In the genomic region with DNA sequence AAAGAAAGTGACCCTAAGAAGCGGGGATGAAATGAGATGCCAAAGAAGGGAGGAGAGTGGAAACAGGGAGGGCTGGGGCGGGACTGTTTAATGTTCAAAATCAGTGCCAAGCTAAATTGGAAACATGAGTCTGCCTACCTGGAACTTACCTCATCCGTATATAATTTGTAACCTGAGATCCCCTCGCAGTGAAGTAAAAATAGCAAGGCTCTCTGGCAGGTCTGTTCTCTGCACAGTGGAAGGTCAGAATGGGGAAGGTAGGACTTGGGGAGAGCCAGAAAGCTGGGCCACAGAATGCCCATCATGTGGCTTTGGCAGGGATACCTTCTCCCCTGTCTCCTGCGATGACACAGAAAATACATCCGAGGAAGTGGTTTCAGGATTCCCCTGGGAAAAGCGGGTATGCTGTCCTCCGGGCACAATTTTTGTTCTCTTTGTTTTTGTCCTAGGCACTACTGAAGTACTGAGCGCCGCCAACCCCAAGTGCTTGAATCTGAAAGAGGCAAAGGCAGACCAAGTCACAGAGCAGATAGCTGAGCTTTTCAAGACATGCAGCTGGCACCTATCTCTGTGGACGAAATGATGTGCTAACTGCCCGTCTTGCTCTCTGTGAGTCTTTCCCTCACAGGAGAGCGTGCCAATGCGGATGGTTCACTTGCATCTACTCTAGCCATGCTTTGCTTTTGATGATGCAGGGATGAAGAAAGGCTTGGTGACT, we compare ENCODE assay signal across 11 mouse cellular contexts.
DNase-seq lines count a peak whose midpoint lies in the region; ATAC-seq and TF ChIP-seq lines count a peak whose summit lies in the region.
"Had no signal": no experiment of that assay in that cellular context is flagged by ENCODE, and none has a peak within 500 bp of the region (broad histone marks: within the 10 kb centered on the region; RNA-seq: fewer than 3 reads in every experiment).

No protein-coding gene starts in this region.

- H3K4me3 ChIP-seq in E14TG2a.4 (replicated peaks; ENCODE audit: low read length): peak overlapping the region; percentile 43; the same call in 1 of the 2 replicates
- H3K4me3 ChIP-seq in heart, embryonic 11.5 days (ENCODE audit: low read depth, low read length): 0 out of 2 replicates have a peak overlapping the region, but pooled peaks have one; percentile 8
- H3K4me3 ChIP-seq: hindbrain, embryonic 15.5 days had no signal

- TF ChIP-seq CTCF in E14TG2a.4 (conservative IDR thresholded peaks at IDR 0.05; ENCODE audit: low read length): no peak

- ATAC-seq in heart, embryonic 11.5 days (replicated peaks; ENCODE audit: insufficient number of reproducible peaks, low FRiP score, low TSS enrichment): no peak
- ATAC-seq in granulocyte monocyte progenitor cell, adult 5-6 weeks (replicated peaks; ENCODE audit: poor library complexity, severe bottlenecking): no peak

- 51% methylated on average over 14 of the region's 14 CpGs for WGBS in heart, embryonic 11.5 days (ENCODE audit: insufficient replicate concordance)

- peak overlapping the region; percentile 68 for H3K27ac ChIP-seq in heart, embryonic 11.5 days (ENCODE audit: low read depth, low read length)
- H3K27ac ChIP-seq: hindbrain, embryonic 15.5 days; macrophage had no signal

- H3K4me1 ChIP-seq in E14TG2a.4 (replicated peaks; ENCODE audit: low read depth, low read length): 0 out of 2 replicates have a peak, but pooled peaks cover 2% of the 10 kb centered on the region
- H3K4me1 ChIP-seq in heart, embryonic 11.5 days (ENCODE audit: control insufficient read depth, insufficient read depth, low read length): peaks cover 18% of the 10 kb centered on the region
- H3K4me1 ChIP-seq: hindbrain, embryonic 15.5 days had no signal

- peak overlapping the region; percentile 52; the same call in 1 of the 2 replicates for H3K9ac ChIP-seq in heart, embryonic 11.5 days (ENCODE audit: low read depth, low read length)
- H3K9ac ChIP-seq: hindbrain, embryonic 15.5 days had no signal

- H3K4me2 ChIP-seq in heart, embryonic 11.5 days: peak overlapping the region; percentile 57
- H3K4me2 ChIP-seq: hindbrain, embryonic 15.5 days had no signal

- H3K9me3 ChIP-seq in E14TG2a.4 (ENCODE audit: low read length): no peaks in the 10 kb centered on the region
- no peaks in the 10 kb centered on the region for H3K9me3 ChIP-seq in heart, embryonic 11.5 days (replicated peaks; ENCODE audit: control insufficient read depth, low read length)
- H3K9me3 ChIP-seq: hindbrain, embryonic 15.5 days had no signal

- no peaks in the 10 kb centered on the region for H3K36me3 ChIP-seq in E14TG2a.4 (ENCODE audit: insufficient read depth, low read length)
- no peaks in the 10 kb centered on the region for H3K36me3 ChIP-seq in heart, embryonic 11.5 days (ENCODE audit: control insufficient read depth, insufficient read depth, low read length)
- H3K36me3 ChIP-seq: hindbrain, embryonic 15.5 days had no signal

- H3K27me3 ChIP-seq in E14TG2a.4 (ENCODE audit: insufficient read depth, low read length): no peaks in the 10 kb centered on the region
- H3K27me3 ChIP-seq in heart, embryonic 11.5 days (ENCODE audit: control insufficient read depth, insufficient read depth, low read length): no peaks in the 10 kb centered on the region
- H3K27me3 ChIP-seq: hindbrain, embryonic 15.5 days had no signal

- peak; percentile 58 to 69 for DNase-seq in cerebellum, postnatal 36 days
- DNase-seq in kidney, postnatal 25 days: peak; percentile 3 to 31
- DNase-seq in layer of hippocampus, postnatal 10 days (ENCODE audit: low spot score in 2 of 2): no peak
- DNase-seq in retina, postnatal 1 day: no peak
- DNase-seq in adrenal gland, adult 2 months: no peak
- DNase-seq: right cerebral cortex, postnatal 25 days had no signal

Comparison
In these comparisons a context has a peak if more than half of its experiments do, and no peak if none do; other contexts are left out.
1. DNase-seq: peak in cerebellum, postnatal 36 days (2 of 2) and kidney, postnatal 25 days (2 of 2); none in layer of hippocampus, postnatal 10 days (0 of 2), retina, postnatal 1 day (single experiment) and adrenal gland, adult 2 months (single experiment).